Mouse (Mus musculus) kidney, embryonic 14.5 days (tissue): ENCODE results near the gene Dydc2. TPM values are rescaled to one million over a fixed set of nuclear protein-coding genes. Genes with fewer than 3 reads are reported as not detected.

ENCODE experiments used
- ATAC-seq: fragments of 200-750 bp; cut with Nextera tagmentation; 2 replicates; pipeline ENCODE4 v1.8.0; 2017; ENCODE audit warnings: moderate number of reproducible peaks, mild to moderate bottlenecking, moderate TSS enrichment, moderate library complexity; ENCODE audit not compliant: low FRiP score, low TSS enrichment
- H3K27ac ChIP-seq: fragments of 300-500 bp; sonication (generic); 2 replicates; pipeline ENCODE4 v1.5.1; 2014; ENCODE audit warnings: low read depth, mild to moderate bottlenecking, low read length, moderate library complexity, mixed read lengths
- H3K27me3 ChIP-seq: fragments of 300-500 bp; sonication (generic); 2 replicates; pipeline ENCODE4 v1.6.1; 2014; ENCODE audit warnings: mild to moderate bottlenecking, low read length; ENCODE audit not compliant: control insufficient read depth, insufficient read depth
- H3K36me3 ChIP-seq: fragments of 300-500 bp; sonication (generic); 2 replicates; pipeline ENCODE4 v1.6.1; 2014; ENCODE audit warnings: low read length, mixed read lengths; ENCODE audit not compliant: control insufficient read depth, insufficient read depth
- H3K4me1 ChIP-seq: fragments of 300-500 bp; sonication (generic); 2 replicates; pipeline ENCODE4 v1.6.1; 2014; ENCODE audit warnings: low read length, mixed read lengths; ENCODE audit not compliant: control insufficient read depth, insufficient read depth
- H3K4me2 ChIP-seq: fragments of 300-500 bp; sonication (generic); replicated peaks from 2 replicates; pipeline ENCODE4 v1.6.1; 2014; ENCODE audit warnings: low read depth, mild to moderate bottlenecking, low read length
- H3K4me3 ChIP-seq: fragments of 300-500 bp; sonication (generic); 2 replicates; pipeline ENCODE4 v1.5.1; 2014; ENCODE audit warnings: mild to moderate bottlenecking, low read length
- H3K9ac ChIP-seq: fragments of 300-500 bp; sonication (generic); 2 replicates; pipeline ENCODE4 v1.6.1; 2014; ENCODE audit warnings: low read depth, mild to moderate bottlenecking, low read length, moderate library complexity
- H3K9me3 ChIP-seq: fragments of 300-500 bp; sonication (generic); 2 replicates; pipeline ENCODE4 v1.6.1; 2016; ENCODE audit warnings: low read length; ENCODE audit not compliant: control insufficient read depth
- WGBS: fragments of 180-500 bp; shearing (Covaris S2); extraction: QIAGEN DNeasy Blood & Tissue Kit; methylation state at CpG from one replicate; pipeline ENCODE4 v1.1.7; 2014; 5-methylcytosine and 5-hydroxymethylcytosine counted together
- polyA plus RNA-seq: library from polyadenylated mRNA; unstranded; fragments of >200 nt; fragmentation: Nextera tagmentation; extraction: Ambion mirVana; gene quantifications from 2 replicates; pipeline ENCODE4 v1.2.1, GENCODE M21; 2014

Gene Dydc2
- 0.33 TPM in 1 of 2 replicates, not detected in the other for polyA plus RNA-seq

GRCm38 (mm10) chr14:41069108-41069507 lies at the start of gene Dydc2:
Dydc2 (minus strand) TSS chr14:41069208.
- Histone ChIP-seq H3K4me1 (no peaks in the 10 kb centered on the region), H3K4me3 (no peak within 1 kb of the TSS), H3K27me3 (no peaks in the 10 kb centered on the region), H3K9me3 (no peaks in the 10 kb centered on the region), H3K36me3 (no peaks in the 10 kb centered on the region), H3K9ac (no peak within 1 kb of the TSS), H3K27ac (no peak within 1 kb of the TSS), H3K4me2 (no peak within 1 kb of the TSS)
- ATAC-seq: no peak

DNA sequence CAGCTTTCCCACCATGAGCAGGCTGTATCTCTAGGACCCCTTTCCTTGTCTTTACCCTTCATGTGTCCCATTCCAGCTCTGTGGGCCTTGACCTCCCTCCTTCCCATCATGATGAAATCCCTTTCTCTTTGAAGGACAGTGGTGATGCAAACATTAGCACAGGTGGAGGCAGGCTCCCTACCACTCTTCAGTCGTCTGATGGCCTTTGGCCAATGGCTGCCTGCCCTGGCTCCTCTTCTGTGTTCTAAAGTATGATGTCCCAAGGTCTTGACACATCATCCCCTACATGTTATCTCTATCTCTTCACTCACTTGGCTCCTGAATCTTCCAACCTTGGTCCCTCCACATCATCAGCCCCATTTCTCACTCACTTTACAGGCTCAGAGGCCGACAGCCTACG lies 47.3 kb upstream of the Dydc2 start:
- no peaks in the 10 kb centered on the region for H3K9me3 ChIP-seq
- WGBS: 88% methylated on average over 3 of the region's 3 CpGs
- no peaks in the 10 kb centered on the region for H3K4me1 ChIP-seq

GRCm38 (mm10) chr14:41112944-41113343 lies 43.9 kb upstream of the Dydc2 start:
- no peak for ATAC-seq
- H3K27me3 ChIP-seq: no peaks in the 10 kb centered on the region
- no peak overlapping the region for H3K4me2 ChIP-seq

More for the DNA sequence above, 47.3 kb upstream of the Dydc2 start:
- no peaks in the 10 kb centered on the region for H3K27me3 ChIP-seq
- H3K36me3 ChIP-seq: no peaks in the 10 kb centered on the region
- no peak overlapping the region for H3K4me3 ChIP-seq
- no peak overlapping the region for H3K9ac ChIP-seq
- no peak for ATAC-seq
- H3K27ac ChIP-seq: no peak overlapping the region
- H3K4me2 ChIP-seq: no peak overlapping the region

DNA sequence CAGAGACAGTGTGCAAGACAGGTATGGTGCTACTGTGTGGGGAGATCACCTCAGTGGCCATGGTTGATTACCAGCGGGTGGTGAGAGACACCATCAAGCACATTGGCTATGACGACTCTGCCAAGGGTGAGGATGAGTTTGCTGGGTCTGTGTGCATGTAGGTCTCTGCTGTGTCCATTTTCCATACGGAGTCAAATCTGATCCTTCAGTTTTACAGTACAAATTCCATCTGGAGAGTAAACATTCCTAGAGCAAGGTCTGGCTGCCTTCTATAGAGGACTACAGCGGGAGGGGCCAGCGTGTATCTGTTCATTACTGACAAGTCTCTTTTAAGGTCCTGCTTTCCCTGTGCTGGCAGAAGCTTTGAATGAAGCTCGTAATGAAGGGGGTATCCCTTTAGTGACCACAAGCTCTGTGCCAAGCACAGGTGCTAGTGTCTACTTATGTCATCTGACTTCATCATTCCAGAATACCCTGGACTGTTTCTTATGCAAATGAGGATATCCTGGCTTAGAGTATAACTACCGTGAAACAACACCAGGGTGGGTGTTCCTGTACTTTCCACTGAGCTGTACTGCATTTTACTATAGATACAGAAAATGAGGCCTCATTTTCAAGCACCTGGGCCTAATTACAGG lies 42.1 kb upstream of the Dydc2 start:
- ATAC-seq: no peak

More at GRCm38 (mm10) chr14:41112944-41113343, 43.9 kb upstream of the Dydc2 start:
- H3K4me3 ChIP-seq: no peak overlapping the region
- 80% methylated on average over 4 of the region's 4 CpGs for WGBS
- H3K36me3 ChIP-seq: no peaks in the 10 kb centered on the region
- no peaks in the 10 kb centered on the region for H3K4me1 ChIP-seq
- H3K27ac ChIP-seq: no peak overlapping the region
- H3K9ac ChIP-seq: no peak overlapping the region
- H3K9me3 ChIP-seq: no peaks in the 10 kb centered on the region

GRCm38 (mm10) chr14:41104853-41105444 lies 35.9 kb upstream of the Dydc2 start, which contains the start of gene Mat1a:
Mat1a (plus strand) TSS chr14:41105035.
- ATAC-seq: no peak
- Histone ChIP-seq H3K4me2 (no peak within 1 kb of the TSS), H3K4me3 (no peak within 1 kb of the TSS), H3K27ac (no peak within 1 kb of the TSS), H3K9ac (no peak within 1 kb of the TSS), H3K4me1 (no peaks in the 10 kb centered on the region), H3K36me3 (no peaks in the 10 kb centered on the region), H3K9me3 (no peaks in the 10 kb centered on the region), H3K27me3 (no peaks in the 10 kb centered on the region)
- WGBS: 76% methylated on average over 10 of the region's 10 CpGs

More for the DNA sequence above, 42.1 kb upstream of the Dydc2 start:
- no peak overlapping the region for H3K4me2 ChIP-seq
- WGBS: 89% methylated on average over 7 of the region's 7 CpGs
- no peak overlapping the region for H3K27ac ChIP-seq
- no peaks in the 10 kb centered on the region for H3K9me3 ChIP-seq
- H3K9ac ChIP-seq: no peak overlapping the region
- H3K4me1 ChIP-seq: no peaks in the 10 kb centered on the region
- no peak overlapping the region for H3K4me3 ChIP-seq
- H3K27me3 ChIP-seq: no peaks in the 10 kb centered on the region
- no peaks in the 10 kb centered on the region for H3K36me3 ChIP-seq

GRCm38 (mm10) chr14:41102269-41102668 lies 33.3 kb upstream of the Dydc2 start:
- Histone ChIP-seq H3K4me3 (no peak overlapping the region), H3K9me3 (no peaks in the 10 kb centered on the region), H3K9ac (no peak overlapping the region), H3K36me3 (no peaks in the 10 kb centered on the region), H3K27ac (no peak overlapping the region), H3K27me3 (no peaks in the 10 kb centered on the region), H3K4me1 (no peaks in the 10 kb centered on the region), H3K4me2 (no peak overlapping the region)
- 68% methylated on average over 2 of the region's 2 CpGs for WGBS
- no peak for ATAC-seq

GRCm38 (mm10) chr14:41101242-41101641 lies 32.2 kb upstream of the Dydc2 start:
- no peak for ATAC-seq
- H3K27ac ChIP-seq: no peak overlapping the region
- WGBS: 87% methylated on average over 5 of the region's 5 CpGs

DNA sequence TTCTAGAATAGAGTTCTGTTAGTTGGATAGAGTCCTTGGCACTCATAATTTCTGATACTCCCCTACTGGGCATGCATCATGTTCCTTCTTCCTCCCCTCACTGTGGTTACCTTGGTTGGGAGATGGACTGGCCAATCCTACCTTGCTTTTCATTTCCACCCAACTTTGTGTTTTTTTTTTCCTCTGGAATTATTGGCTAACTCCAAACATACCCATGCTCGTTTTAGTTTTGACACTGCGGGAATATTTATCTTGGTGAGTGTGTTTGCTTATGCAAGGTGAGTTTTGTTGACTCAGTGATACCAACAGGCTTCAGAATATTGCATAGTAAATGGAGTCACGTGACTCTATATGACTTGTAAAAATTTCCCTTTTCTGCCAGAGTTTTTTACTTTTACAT lies 31.7 kb upstream of the Dydc2 start:
- H3K36me3 ChIP-seq: no peaks in the 10 kb centered on the region
- 85% methylated on average over 3 of the region's 3 CpGs for WGBS

More at GRCm38 (mm10) chr14:41101242-41101641, 32.2 kb upstream of the Dydc2 start:
- H3K4me1 ChIP-seq: no peaks in the 10 kb centered on the region
- H3K9ac ChIP-seq: no peak overlapping the region
- H3K4me3 ChIP-seq: no peak overlapping the region
- H3K9me3 ChIP-seq: no peaks in the 10 kb centered on the region
- H3K27me3 ChIP-seq: no peaks in the 10 kb centered on the region
- no peaks in the 10 kb centered on the region for H3K36me3 ChIP-seq
- H3K4me2 ChIP-seq: no peak overlapping the region

DNA sequence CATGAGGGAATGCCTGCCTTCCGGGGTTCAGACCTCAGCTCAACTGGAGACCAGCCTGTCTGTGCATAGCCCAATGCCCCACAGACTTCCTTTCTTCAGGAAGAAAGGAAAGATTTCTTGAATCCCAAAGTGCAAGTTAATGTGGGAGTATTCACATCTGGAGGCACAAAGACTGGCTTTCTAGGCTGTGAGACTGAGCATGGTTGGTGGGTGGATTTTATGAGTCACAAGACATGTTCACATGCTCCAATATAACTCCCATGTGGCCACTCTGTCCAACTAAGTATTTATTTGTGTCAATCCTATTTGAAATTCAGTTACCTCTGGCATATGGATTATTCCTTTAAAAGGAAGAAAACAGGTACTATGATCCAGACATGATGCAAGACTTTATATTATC lies 29.7 kb upstream of the Dydc2 start:
- Histone ChIP-seq H3K4me2 (no peak overlapping the region), H3K9me3 (no peaks in the 10 kb centered on the region), H3K4me1 (no peaks in the 10 kb centered on the region), H3K27ac (no peak overlapping the region), H3K4me3 (no peak overlapping the region), H3K36me3 (no peaks in the 10 kb centered on the region), H3K27me3 (no peaks in the 10 kb centered on the region), H3K9ac (no peak overlapping the region)
- no peak for ATAC-seq
- 89% methylated on average over 1 of the region's 1 CpGs for WGBS

More for the DNA sequence above, 31.7 kb upstream of the Dydc2 start:
- Histone ChIP-seq H3K4me1 (no peaks in the 10 kb centered on the region), H3K9ac (no peak overlapping the region), H3K27me3 (no peaks in the 10 kb centered on the region), H3K4me2 (no peak overlapping the region), H3K27ac (no peak overlapping the region), H3K4me3 (no peak overlapping the region), H3K9me3 (no peaks in the 10 kb centered on the region)
- no peak for ATAC-seq
